Mouse (Mus musculus): ENCODE data around the gene Sac3d1.
A peak's percentile ranks its signal among the peaks of the same experiment; 100 is the strongest.
"Not testable (repeated sequence)": the region's sequence is repeated elsewhere in the genome, so short reads cannot be mapped to it uniquely, and the experiment has no call there.

The Sac3d1 gene

DNA sequence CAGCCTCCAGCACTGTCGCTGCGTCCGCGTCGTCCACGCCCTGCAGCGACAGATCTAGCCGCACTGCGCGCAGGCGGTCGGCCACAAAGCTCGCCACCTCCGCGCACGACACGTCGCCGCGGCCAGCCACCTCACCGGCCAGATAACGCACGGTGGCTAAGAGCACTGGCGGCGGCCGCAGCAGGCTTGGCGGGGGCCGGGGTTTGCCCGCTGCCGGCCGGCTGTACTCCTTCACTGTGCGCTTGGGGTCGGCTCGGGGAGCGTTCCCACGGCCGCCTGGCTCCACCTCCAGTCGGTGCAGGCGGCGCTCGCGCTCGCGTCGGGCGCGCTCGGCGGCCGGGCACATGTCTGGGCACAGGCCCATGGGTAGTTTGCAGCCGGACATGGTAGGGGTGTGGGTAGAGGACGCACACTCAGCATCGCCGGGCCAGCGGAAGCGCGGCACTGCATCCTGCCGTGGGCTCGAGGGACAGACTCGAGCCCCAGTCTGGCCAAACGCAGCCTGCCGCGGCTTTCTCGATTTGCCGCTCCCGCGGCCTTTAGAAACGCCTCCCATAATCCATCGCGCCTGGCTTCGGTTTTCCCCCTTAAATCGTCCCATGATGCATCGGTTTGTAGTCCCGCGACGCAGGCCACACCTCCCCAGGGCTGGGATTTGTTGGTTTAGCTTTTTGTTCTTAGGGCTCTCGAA is at the start of gene Sac3d1:
Gene Sac3d1 (minus strand): TSS at position 665 of the 691 bp plus-strand sequence.
- DNase-seq (ENCODE audit: low spot score in 2 of 2), result peak; percentile 83 to 88

DNA sequence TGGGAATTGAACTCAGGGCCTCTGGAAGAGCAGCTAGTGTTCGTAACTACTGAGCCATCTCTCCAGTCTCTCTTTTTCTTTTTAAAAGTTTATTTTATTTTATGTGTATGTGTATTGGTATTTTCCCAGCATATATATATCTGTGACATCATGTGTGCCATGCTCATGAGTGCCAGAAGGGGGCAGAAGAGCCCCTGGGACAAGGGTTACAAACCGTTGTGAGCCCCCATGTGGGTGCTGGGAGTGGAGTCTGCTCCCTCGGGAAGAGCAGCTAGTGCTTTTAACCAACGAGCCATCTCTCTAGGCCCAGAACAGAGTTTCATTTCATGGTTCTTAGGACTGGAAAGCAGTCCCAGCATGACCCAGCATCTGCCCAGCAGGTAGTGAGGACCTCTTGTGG is 48.3 kb upstream of the Sac3d1 start:
- DNase-seq (ENCODE audit: low spot score in 2 of 2), result no peak

DNA sequence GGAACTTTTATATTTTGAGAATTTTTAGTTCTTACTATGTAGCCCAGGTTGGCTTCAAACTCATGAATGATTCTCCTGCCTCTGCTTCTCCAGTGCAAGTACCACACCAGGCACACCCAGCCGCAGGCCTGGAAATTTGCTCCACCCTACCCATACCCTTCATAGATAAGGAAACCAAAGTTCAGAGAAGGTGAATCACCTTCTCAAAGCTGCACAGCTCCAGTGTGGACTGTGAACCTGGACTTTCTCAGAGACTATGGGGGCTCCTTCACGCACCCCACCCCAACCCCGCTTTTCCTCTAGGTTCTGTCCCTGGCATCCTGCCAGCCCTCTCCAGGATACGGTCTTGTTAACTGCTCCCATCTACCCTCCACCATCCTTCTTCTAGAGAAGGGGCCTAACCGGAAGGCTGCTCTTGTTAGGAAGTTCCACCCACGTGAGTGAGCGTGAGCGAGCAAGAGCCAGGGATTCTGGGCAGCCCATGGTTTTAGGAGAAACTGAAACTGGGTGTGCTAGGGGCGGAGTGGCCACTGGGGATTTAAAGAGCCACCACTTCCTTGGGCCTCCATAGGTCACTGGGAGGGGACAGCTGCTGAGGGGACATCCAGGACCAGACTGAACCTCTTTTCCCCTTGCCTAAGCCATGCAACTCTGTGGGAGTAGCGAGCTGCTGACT is 45.6 kb upstream of the Sac3d1 start:
- DNase-seq (ENCODE audit: low spot score in 2 of 2), result peak; percentile 13 to 47

DNA sequence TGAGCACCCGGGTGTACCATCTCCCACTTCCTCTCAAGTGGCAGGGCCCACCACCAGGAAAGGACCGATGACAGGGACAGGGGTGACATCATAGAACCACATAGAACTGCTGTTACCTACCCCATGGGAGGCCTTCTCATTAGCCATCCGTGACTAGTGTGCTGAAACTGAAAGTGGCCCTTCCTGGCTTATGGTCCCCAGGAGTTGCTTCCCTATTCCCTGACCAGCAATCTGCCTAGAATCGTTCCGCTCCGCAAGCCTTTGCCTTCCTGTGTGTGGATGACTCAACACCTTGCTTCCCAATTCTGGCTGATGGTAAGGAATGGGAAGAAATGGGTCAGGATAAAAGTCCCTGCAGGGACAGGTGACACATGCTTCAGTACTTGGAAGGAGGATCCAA is 38.8 kb upstream of the Sac3d1 start:
- DNase-seq (ENCODE audit: low spot score in 2 of 2), result no peak

- no peak for DNase-seq (ENCODE audit: low spot score in 2 of 2)
These were observed 37.9 kb upstream of the Sac3d1 start for GRCm38 (mm10) chr19:6156372-6156771.

DNA sequence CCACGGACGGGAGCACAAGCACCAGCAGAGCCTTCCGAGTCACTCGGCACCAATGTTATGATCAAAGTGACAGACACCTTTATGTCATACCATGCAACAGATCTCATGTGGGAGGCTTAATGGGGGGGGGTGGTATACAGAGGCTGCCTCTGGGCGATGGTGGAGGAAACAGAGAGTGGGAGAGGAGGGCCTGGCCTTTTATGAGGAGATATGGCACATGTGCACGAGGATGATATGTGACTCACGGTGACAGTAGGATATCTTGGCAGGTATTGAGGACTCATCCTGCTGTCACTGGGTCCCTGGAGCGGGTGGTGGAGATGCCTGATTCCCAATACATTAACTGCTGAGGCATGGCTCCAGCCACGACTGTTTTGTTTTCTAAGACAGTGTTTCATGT is 36.7 kb upstream of the Sac3d1 start:
- DNase-seq (ENCODE audit: low spot score in 2 of 2), result no peak

- DNase-seq (ENCODE audit: low spot score in 2 of 2), result no peak
These were observed 26.4 kb upstream of the Sac3d1 start for GRCm38 (mm10) chr19:6144842-6145241.

DNA sequence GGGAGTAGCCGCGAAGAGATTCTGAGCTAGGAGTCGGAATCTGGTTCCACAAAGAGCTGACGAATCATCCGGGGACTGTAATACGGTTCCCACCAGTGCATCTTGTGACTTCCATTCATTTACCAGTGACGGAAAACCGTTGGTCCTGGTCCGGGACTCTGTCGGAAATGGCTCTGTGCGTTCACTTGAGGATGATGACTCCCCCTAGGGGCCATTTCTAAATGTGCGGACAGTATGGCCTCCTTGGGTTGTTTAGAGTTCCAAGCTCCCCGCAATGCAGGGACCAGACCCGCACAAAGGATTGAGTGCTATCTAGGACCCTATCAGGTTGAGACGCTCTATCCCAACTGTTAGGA is 22.9 kb upstream of the Sac3d1 start, which contains the start of gene Arl2:
Gene Arl2 (minus strand): TSS at position 155 of the 356 bp plus-strand sequence.
- peak; percentile 48 to 69 for DNase-seq (ENCODE audit: low spot score in 2 of 2)

- peak; percentile 84 to 87 for DNase-seq (ENCODE audit: low spot score in 2 of 2)
These were observed 22.4 kb upstream of the Sac3d1 start, which contains the start of gene Batf2 for GRCm38 (mm10) chr19:6140678-6141393. Batf2 (plus strand) TSS chr19:6140983.

GRCm38 (mm10) chr19:6140374-6140677 is 21.9 kb upstream of the Sac3d1 start:
- no peak for DNase-seq (ENCODE audit: low spot score in 2 of 2)

- DNase-seq (ENCODE audit: low spot score in 2 of 2), result no peak
These were observed 21.3 kb upstream of the Sac3d1 start for GRCm38 (mm10) chr19:6139701-6140100.

GRCm38 (mm10) chr19:6136397-6136796 is 17.9 kb upstream of the Sac3d1 start:
- DNase-seq (ENCODE audit: low spot score in 2 of 2), result no peak

- not testable (repeated sequence) for DNase-seq (ENCODE audit: low spot score in 2 of 2)
These were observed 14.7 kb upstream of the Sac3d1 start for GRCm38 (mm10) chr19:6133197-6133596.

GRCm38 (mm10) chr19:6132171-6132827 is 13.8 kb upstream of the Sac3d1 start:
- no peak for DNase-seq (ENCODE audit: low spot score in 2 of 2)

DNA sequence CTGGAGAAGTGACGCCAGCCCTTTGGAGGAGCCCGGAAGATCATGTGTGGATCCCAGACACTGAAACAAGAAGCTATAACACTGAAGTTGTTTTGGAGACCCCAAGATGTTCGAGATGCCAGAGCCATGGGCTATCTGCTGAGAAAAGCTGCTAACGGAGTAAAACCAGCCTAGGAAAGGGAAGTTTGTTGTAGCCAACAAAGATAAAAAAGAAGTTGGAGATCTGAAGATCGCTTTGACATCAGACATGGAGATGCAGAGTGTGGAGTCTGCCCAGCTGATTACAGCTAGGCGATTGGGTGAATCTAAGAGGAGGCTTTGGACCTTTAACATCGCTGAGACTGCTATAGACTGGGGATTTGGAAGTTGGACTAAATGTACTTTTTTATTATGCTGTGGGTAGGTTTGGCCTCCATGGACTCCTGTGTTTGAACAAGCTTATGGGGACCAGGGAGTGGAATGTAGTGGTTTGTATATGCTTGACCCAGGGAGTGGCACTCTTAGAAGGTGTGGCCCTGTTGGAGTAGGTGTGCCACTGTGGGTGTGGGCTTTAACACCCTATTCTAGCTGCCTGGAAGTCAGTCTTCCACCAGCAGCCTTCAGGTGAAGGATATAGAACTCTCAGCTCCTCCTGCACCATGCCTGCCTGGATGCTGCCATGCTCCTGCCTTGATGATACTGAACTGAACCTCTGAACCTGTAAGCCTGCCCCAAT is 12.1 kb upstream of the Sac3d1 start:
- DNase-seq (ENCODE audit: low spot score in 2 of 2), result not testable (repeated sequence)

DNA sequence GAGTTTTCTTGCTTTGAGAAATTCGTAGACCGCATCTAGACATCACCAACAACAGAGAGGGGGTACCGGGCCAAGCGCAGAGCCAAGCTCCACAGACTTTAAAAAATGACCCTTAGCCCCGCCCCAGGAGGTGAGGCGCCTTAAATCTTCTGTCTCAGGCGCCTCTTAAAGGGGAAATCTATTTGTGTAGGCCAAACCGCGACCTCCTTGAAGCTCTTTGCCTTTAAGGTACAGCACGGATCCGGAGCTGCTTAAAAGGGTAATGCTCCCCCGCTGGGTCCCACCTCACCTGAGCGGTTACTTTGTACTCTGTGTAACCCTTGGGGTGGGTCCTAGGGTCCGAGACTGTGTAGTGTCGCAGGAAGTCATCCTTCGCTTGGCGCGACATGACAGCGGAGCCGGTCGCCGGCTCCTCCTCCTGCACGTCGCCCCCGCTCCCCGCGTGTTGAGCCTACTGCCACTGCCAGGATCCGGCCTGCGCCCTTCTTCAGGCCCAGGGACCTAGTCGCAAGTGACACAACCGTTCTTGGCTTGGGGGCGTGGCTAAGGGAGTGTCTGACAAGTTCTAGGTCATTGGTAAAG is 9.4 kb upstream of the Sac3d1 start, which contains the start of gene Snx15:
Gene Snx15 (minus strand): TSS at position 545 of the 582 bp plus-strand sequence.
- DNase-seq (ENCODE audit: low spot score in 2 of 2), result peak; percentile 94 to 95

DNA sequence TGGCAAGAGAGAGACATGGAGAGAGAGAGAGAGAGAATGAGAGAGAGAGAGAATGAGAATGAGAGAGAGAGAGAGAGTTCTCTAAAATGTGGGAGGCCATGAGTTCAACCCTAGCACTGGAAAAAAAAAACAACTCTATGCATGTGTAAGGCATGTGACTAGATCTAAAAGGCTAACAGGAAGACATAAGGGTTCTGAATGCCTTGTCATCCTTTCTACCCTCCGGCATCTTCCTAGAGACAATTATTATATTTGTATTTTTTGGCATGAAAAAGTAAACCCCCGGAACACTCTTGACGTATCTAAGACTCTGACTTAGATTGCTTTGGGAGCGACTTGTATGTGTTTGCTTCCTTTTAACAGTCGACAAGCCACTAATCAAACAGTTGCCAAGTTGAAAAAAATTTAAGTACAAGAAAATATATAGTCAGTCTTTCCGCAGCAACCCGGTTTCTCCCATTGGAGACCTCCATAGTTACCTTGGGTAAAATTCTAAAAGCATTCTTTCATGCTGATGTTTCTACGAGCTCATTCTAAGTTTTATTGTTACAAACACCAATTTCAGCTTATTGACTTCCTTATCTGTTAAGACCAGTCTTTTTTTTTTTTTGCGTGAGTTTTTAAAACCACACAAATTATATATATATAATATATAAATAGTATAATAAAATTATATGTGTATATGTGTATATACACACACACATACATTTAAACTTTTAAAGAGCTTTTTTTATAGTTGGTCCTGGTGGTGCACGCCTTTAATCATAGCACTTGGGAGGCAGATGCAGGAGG is 8.5 kb upstream of the Sac3d1 start:
- no peak for DNase-seq (ENCODE audit: low spot score in 2 of 2)

- no peak for DNase-seq (ENCODE audit: low spot score in 2 of 2)
These were observed 7.8 kb upstream of the Sac3d1 start for GRCm38 (mm10) chr19:6126289-6126688.

- DNase-seq (ENCODE audit: low spot score in 2 of 2), result no peak
These were observed 6.4 kb upstream of the Sac3d1 start for GRCm38 (mm10) chr19:6124898-6125297.

DNA sequence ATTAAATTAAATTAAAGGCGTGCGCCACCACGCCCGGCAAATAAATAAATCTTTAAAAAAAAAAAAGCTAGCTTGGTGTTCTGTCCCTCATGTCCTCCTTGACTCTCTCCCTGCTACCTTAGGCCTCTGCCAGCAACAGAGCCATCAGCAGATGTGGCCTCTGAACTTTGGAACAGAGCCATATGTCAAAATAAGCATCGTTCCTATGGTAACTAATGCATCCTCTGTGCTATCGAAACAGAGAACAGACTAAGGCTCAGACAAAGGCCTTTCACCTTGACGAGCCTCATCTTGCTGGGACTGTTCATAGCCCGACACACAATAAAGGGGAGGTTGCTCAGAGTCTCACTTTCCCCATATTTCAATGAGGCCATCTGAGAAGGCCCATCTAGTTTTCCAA is 4.9 kb upstream of the Sac3d1 start:
- DNase-seq (ENCODE audit: low spot score in 2 of 2), result no peak
